Mouse (Mus musculus) liver, postnatal 0 days (tissue): ENCODE results near the gene Hist1h2bh.

Experiments used
- CTCF ChIP-seq: sonication (generic); IDR thresholded peaks from 2 replicates; pipeline ENCODE4 v1.5.1; 2016; ENCODE audit warnings: antibody characterized with exemption, low read depth
- EP300 ChIP-seq: IDR thresholded peaks from 2 replicates; pipeline ENCODE4 v1.6.1; 2016; ENCODE audit warnings: antibody characterized with exemption, low read depth, mild to moderate bottlenecking

GRCm38 (mm10) chr13:23562699-23563462 lies 19.7 kb upstream of the Hist1h2bh start:
- TF ChIP-seq CTCF (peak; percentile 69), EP300 (peak; percentile 73)
